Mouse (Mus musculus) thymus, postnatal 10 days (tissue): ENCODE results near the gene Prkar1a.

Source experiments
- DNase-seq, 2 experiments: peaks; one replicate each; pipeline ENCODE4 v3.0.0; 2021; ENCODE audit warnings: low spot score in 2 of 2

Gene Prkar1a

GRCm38 (mm10) chr11:109705336-109706054 lies 56.3 kb downstream of the Prkar1a start:
- DNase-seq = no peak

GRCm38 (mm10) chr11:109706055-109706412 lies 56.8 kb downstream of the Prkar1a start:
- no peak for DNase-seq

- DNase-seq = no peak
Observed at GRCm38 (mm10) chr11:109706586-109706985, 57.4 kb downstream of the Prkar1a start.

GRCm38 (mm10) chr11:109707442-109707841 lies 58.2 kb downstream of the Prkar1a start:
- no peak for DNase-seq

GRCm38 (mm10) chr11:109708786-109709185 lies 59.6 kb downstream of the Prkar1a start:
- no peak for DNase-seq

GRCm38 (mm10) chr11:109709501-109709900 lies 60.3 kb downstream of the Prkar1a start:
- DNase-seq = no peak

- DNase-seq = no peak
Observed at GRCm38 (mm10) chr11:109714341-109715247, 65.4 kb downstream of the Prkar1a start.

- DNase-seq = no peak
Observed at GRCm38 (mm10) chr11:109715311-109715781, 66.1 kb downstream of the Prkar1a start.

- DNase-seq = no peak
Observed at GRCm38 (mm10) chr11:109716981-109717380, 67.8 kb downstream of the Prkar1a start.

- DNase-seq = no peak
Observed at GRCm38 (mm10) chr11:109717448-109717847, 68.2 kb downstream of the Prkar1a start.

- DNase-seq = no peak
Observed at GRCm38 (mm10) chr11:109717966-109718895, 69.0 kb downstream of the Prkar1a start.
